Mouse (Mus musculus): ENCODE results near the gene Rara.
"Not testable (repeated sequence)": the region's sequence is repeated elsewhere in the genome, so short reads cannot be mapped to it uniquely, and the experiment has no call there.

The Rara gene

DNA sequence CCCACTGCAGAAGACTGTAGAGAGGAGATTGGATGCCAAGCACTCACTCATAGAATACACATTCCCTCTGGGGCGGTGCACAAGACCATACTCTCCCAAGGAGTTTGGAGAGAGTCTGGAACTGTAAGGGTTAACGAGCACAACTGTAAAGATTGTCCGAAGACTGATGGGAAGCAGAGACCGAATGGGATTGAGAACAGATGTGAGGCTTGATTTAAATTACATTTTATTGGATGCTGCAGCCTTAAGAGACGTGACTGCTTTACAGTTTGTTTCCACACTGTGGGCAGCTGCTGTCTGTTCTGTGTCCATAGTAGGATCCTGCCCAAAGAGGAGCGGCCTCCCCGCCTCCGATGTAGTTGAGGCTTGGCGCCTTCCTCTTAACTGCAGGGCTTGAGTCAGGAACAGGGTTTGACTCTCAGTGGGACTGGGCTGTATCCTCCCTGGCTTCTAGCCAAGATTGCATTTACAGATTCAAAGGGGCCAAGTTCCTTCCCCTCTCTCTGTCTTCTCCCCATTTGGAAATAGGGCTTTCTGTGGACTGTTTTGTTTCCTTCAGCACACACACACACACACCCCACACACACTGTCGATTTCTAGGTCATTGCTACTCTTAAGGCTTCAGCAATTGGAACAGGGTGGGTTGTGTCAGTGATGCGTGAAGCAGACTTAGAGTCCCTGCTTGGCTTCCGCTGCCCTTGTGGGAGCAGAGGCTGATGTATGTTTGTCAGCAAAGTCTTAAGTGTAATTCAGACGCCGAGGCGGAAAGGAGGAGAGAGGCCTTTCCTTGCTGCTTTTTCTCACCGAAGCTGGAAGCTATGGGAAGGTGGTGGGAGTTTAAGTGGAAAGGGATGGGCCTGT, 4.5 kb upstream of the Rara start:
- DNase-seq, result not testable (repeated sequence)

DNA sequence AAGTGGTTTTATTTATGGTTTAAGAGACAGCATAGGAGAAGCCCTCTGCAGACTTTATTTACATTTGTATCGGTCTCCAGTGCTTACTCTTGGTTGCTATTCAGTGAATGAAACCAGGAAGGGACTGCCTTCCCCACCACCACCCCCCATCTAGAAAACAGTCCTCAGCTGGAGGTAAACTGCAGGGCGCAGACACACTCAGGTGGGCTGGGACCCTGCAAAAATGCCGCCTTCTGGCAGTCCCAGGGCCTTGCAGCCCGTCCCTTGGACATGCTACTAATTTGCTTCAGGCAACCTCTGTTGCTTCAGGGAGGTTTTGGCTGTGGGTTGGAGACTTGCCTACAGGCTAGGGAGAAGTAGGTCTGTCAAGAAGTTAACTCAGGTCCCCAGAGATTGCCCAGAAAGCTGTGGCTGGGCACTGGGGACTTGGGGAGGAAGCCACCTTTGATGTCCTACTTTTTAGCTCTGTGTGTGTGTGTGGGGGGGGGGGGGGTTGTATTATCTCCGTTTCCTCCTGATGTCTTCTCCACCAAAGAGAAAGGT, 2.9 kb upstream of the Rara start:
- DNase-seq, result no peak

DNA sequence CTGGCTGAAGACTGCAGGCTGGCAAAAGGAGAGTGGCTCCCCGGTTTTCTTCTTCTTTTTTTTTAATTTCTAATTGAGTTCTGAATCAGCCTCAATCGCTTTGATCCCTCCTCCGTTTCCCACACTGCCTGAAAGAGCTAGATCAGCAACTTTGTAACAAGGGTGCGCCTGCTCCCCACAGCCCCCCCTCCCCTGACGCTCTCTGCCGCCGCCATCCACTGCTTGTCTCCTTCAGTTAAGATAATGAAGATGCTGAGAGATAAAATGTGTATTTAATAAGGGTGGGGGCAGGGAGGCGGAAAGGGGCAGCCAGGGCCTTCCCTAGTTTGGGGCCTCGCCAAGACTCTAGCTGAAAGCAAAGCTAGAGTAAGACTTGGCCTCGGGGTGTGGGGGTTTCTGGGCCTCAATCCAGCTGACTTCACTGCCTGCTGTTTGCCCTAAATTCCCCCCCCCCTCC, 2.3 kb upstream of the Rara start:
- DNase-seq, result peak in 1 of 2 experiments; percentile 41

DNA sequence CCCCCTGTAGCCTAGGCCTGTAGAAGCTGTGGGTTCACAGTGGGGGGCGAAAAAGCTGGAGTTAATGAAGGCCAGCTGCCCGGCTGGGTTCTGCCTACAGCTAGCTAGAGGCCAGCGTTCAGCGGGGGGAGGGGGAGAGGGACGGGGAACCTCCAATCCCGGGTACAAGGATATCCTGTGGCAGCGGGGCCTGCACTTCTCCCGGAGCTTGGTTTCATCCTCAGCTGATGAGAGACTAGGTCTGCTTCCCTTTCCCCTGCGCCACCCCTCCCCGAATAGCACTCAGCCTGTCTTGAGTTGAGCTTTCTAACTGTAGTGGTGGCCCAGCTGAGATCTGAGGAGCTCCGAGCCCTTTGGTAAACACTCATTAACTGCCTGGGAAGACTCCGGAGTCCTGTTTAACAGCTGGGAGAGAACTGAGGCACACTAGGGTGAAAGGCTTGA, 1.7 kb upstream of the Rara start:
- peak in 1 of 2 experiments; percentile 25 for DNase-seq

DNA sequence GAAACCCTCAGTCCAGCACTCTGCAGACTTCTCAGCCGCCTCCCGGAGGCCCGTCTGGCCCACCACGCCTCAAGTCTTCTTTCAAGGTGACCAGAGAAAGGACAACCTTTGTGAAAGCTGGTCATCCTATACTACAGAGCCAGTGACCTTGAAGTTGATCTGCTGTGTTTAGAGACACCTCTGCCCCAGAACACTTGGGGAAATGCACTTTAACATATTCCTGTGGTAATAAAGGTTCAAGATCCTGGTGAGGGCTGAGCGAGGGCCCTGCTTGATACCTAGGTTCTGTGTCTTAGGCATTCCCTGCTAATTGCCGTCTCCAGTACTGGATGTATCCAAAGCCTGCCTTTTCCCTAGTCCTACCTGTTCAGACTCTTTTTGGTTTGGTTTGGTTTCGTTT, 1.1 kb upstream of the Rara start:
- no peak for DNase-seq

DNA sequence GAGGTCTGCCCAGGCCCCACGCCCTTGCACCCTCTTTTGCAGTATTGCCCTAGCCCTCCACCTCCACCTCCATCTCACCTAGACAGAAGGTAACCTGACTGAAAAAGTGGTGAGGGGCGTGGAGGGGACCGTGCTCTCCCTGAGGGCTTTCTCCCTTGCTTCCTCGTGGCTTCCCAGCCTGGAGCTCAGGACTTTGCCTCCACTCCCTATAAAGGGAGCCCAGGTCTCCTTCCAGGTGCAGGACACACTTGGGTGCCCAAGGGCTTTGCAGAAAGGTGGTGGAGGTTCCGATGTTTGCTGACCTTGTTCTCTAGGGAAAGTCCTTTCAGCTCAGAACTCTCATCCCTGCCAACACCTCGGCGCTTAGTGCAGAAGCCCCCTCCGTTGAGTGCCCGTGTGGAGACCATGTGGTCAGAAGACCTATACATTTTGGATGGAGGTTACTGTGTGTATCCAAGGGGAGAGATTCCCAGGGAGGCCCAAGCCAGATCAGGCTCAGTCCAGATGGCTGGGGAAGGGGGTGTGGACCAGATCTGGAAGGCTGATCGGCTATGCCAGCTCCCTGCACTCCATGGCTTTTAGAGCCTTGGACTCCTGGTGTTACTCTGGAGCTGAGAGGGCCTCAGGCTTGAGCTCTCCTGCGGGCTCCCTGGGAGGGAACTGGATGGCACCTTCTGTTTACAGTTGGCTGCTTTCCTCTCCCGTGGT, 722 bp downstream of the Rara start:
- peak; percentile 68 to 70 for DNase-seq

DNA sequence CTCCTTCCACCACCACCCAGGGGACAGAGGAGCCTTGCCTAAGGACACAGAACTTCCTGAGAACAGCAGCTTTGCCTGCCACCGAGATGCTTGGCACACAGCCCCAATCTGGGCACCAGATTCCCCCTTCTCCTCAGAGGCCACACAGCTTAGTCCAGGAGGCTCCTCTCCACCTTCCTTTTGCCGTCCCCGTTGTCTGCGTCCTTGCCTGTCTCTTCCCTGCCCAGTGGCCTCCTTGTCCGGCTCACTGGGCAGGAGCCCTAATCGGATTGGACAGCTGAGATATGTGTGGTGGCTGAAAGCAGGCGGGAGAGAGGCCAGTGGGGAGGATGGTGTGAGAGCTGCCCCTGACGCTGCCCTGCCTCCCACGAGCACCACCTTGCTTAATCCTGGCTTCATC, 1.9 kb downstream of the Rara start:
- DNase-seq, result peak; percentile 79 to 80

DNA sequence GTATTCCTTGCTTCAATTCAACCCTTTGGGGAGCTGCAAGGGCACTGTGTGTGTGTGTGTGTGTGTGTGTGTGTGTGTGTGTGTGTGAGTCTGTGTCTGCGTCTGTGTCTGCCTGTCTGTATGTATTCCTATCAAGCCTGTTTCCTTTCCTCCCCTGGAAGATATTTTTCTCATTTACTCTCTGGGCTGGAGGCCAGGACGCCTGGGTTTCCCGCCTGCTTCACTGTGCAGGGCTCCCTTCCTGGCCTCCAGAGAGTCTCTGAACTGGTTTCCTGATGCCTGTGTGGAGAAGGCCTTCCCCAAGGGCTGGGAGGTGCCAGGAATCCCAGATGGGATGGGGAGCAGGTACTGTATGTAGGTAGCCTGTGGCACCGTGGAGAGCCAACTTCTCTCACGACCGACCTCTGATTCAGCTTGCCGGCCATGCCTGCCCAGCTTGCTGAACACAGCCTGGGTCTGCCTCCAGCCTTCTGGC, 2.5 kb downstream of the Rara start:
- peak; percentile 83 to 85 for DNase-seq

DNA sequence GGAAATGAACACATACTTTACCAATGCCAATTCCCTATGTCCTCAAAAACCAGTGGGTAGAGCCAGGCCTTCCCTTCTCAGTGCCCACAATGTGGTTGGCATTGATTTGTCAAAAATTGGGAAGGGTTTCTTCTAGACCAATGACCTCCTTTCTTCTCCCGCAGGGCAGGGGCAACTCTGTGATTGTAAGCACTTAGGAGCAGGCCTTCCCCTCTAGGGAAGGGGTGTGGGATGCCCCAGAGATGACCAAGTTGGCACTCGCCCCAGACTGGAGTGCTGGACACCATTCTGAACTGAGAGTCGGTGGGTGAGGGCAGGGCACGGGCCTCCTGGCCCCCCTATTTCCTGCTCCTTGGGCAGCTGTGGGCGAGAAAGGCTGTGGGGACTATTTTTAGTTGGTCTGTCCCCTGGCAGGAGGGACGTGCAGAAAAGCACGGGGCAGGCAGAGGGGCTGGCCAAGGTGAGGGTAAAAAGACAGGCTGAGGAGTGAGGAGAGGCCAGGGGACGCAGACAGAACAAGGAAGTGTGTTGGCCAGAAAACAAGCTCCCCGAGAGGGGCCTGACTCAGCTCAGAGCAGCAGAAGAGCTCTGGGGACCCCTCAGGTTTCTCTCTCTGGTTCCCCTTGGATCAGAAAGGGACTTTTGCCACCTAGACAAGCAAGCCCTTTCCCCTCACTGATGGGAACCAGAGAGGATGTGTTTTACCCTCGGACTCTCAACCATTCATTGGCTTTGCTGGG, 3.3 kb downstream of the Rara start:
- DNase-seq, result peak; percentile 39 to 47

DNA sequence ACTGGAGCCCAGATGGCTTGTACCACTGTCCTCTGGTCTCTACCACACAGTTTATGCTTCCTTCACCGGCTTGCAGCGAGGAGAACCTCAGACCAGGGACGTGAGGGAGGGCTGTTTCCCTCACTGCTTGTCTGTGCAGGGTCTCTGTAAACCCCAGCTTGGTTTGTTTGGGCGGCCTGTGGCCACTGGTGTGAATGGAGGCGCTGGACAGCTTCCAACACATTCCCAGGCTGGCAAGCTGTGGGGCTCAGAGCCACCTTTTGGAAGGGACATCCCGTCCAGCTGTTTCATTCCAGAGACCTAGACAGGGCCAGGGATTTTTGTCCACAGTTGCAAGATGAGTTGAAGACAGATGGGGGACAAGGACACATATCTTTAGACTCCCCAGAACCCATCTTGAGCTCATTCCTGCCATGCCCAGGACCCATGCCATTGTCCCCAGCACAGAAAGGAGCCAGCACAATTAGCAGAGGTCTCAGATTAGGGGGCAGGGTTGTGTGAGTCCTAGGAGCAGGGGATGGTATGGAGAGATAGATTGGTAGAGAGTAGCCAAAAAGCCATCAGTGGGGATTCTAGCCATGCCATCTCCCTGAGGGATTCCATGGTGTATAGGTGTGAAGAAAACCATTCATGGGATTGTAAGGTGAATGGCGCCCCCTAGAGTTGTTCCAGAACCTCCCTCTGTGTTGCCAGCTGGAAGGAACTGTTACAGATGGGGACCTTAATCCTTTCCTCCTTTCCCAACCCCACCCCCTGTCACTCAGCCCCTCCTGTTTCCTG, 4.1 kb downstream of the Rara start:
- peak; percentile 41 to 62 for DNase-seq

DNA sequence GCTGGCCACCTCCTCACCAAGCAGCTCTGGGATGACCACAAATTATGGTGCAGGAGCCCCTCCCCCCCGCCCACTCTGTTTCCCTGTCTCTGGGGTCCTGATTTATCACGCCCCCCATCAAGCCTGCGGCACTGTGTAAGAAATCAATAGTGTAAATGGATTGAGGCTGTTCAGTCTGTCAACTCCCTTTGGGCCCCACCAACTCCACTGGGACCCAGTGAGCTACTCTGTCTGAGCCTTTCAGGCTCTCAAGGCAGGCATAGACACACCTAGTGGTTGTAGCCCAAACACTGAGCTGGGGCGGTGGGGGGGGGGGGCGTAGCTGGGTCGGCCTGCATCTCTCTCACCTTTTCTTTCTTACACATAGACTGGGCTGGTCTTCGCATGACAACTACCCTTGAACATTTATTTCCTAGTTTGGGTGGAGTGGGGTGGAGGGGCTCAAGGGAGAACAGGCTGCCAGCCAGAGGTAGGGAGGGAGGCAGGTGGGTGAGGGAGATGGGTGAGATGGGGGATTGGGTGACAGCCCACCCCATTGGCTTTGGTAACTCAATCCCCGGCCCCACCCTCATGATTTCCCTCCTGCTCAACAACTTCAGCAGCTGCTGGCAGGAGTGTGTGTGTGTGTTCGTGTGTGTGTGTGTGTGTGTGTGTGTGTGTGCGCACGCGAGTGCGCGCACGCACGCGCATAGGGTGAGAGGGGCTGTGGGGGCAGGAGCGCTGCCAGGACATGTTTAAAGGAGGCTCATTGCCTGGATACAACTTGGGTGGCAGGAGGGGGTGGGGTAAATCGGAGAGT, 4.9 kb downstream of the Rara start:
- peak in 1 of 2 experiments; percentile 26 for DNase-seq

DNA sequence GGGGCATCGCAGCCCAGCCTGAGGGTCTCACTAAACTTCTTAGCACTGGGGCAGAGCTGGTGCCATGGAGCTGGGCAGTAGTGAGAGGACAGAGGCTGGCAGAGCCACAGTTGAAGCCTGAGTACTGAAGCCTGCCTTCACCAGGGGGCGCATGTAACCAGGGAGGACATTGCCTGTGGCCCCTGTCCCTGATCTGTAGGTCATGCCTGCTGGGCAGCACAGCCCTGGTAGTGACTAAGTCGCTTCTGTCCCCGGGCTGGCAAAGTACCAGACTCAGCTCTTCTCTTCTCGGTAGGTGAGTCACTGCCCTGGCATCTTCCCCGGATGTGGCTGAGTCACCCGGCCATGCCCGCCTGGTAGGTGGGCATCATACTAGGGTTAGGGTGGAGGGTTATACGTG, 5.5 kb downstream of the Rara start:
- peak; percentile 89 to 92 for DNase-seq

DNA sequence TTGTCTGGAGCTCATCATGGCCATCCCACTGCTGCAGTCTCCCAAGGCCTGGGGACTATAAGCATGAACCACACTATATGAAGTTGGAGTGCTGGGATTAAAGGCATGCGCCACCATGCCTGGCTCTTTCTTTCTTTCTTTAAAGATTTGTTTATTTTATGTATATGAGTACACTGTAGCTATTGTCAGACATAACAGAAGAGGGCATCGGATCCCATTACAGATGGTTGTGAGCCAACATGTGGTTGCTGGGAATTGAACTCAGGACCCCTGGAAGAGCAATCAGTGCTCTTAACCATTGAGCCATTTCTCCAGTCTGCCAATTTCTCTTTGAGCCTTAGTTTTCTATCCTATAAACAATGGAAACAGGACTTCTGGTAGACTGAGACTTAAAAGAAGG, 6.2 kb downstream of the Rara start:
- DNase-seq, result not testable (repeated sequence)

DNA sequence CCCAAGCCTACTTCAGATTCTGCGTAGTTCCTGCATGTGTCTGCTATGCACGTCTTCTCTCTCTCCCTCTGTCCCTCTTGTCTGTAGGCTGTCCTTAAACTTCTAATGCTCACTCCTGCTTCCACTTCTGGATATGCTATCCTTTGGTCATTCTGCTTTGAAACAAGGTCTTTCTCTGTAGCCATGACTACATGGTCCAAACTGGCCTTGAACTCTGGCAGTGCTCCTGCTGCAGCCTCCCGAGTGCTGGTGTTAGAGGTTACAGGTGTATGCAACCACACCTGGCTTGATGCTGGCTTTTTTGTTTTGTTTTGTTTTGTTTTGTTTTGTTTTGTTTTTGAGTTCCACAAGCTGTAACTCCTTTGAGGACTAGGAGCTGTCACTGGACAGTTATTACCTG, 6.7 kb downstream of the Rara start:
- DNase-seq, result no peak

DNA sequence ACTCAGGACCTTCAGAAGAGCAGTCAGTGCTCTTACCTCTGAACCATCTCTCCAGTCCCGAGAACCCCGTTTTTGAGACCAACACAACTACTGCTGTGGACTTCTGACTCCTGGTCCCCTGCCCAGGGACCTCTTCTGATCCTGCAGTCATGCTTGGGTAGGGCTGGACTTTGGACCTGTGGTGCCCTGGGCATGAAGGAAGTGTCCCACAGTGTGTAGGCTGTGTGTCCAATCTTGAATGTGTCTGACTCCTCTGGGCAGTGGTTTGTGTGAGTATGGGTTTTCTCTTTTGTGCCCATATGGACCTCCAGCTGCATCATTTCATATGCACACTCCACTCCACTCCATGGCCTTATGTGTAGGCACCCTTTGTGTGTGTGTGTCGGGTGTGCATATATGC, 7.5 kb downstream of the Rara start:
- DNase-seq, result no peak

DNA sequence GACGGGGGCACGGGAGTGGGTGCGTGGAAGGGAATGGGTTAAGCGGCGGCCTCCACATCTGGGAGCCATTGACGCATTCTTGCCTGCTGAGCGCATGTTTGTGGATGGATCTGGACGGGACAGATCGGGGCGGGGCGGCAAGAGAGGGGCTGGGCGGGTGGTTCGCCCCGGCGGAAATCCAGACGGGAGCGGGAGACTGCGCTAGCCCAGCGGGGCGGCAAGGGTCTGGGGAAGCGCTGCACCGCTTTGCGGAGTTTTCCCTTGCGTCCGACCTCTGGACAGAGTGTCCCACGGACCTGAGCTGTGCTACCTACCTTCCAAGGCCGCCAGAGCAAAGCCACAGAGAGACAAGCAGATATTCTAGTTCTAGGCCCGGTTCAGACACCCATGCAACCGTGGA, 8.6 kb downstream of the Rara start:
- peak in 1 of 2 experiments; percentile 25 for DNase-seq

DNA sequence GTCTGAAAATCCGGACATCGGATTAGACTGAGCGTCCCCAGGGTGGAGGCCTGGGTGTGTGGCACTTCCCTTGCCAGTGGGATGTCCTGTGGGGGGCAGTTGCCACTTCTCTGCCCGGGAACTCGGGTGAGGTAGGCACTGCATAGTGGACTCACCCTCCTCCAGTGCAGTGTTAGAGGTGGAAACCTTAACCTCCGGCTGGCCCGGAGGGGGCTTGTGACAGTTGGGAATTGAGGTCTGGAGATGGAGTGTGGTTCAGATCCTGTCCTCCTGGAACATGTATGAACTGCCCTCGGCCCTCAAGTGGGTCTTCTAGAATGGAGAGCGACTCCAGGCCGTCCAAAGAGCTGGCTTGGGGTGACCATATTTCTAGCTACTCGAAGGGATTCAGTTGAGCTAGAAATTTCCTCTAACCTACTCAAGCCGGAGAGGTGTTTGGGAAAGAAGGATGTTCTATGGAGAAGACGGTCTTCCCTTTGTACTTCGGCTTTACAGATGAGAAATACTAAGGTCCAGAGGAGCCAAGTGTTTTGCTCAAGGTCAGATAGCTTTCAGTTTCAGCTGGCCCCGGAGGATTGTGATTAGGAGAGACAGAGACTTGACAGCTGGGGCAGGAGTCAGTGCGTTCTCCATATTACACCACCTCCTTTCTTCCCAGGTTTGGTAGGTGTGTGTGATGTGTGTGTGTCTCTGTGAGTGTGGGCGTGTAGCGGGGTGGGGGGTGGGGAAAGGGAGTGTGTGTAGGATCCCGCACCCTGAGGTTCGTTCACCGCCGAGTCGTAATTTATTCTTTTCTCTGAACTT, 9.2 kb downstream of the Rara start:
- DNase-seq, result peak in 1 of 2 experiments; percentile 32

DNA sequence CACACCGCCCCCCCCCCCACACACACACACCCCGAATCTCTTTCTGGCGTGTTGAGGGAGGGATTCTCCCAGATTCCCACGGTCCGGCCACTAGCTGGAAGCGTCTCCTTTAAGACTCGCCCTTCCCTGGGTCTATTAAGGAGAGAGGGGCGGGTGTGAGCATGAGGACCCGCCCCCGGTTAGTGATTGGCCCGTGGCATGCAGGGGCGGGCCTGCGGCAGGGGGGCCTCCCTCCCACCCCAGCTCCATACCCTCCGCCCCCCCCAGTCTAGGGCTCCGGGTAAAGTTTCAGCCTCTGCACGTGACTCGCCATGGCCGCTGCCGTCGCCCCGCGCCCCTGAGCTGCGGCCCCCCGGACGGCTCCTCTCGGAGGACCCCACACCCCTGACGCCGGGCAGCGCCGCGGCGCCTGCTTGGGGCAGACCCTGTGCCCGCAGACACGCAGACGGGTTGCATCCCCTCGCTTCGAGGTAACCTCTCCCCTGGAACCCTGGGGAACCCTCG, 9.8 kb downstream of the Rara start:
- DNase-seq, result peak; percentile 76 to 80

DNA sequence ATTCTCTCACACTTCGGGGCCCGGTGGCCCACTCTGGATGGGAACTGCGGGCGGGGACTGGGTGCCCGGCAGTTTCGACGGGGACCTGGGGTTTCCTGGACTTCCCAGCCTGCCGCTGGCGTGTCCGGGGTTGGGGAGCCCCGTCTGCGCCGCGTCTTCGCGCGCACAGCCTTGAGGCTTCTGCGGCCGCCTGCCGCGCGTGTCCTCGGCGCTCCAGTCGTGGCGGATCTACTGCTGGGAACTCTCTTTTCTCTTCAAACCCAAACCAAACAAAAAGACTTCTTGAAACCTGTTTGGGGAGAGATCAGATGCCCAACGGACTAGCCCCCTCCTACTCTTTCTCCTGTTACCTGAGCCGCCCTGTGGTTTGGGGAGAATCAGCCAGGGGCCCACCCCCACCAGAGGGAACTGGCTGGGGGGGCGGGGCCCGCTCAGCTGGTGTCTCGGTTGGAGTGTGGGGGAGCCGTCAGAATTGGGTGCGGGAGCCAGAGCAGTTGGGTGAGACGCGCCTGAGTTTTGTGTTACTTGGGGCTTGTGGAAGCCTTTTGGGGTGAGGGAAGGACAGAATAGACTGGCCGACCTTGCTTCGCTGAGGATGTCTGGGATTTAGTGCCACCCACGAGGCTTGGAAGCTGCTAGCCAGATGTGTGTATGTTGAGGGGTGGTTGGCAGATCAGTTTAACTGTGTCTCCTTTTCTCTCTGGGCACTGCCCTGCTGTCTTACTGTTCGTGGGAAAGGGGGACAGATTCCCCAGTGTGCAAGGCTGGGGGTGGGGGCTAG, 10.5 kb downstream of the Rara start:
- DNase-seq, result peak in 1 of 2 experiments; percentile 48
